Mouse (Mus musculus) gastrocnemius, postnatal 14 days (tissue): ENCODE measurements at regions not wholly inside any gene's neighbourhood (a gene's known extent, or its start where the extent isn't known, plus 50 kb on each side); places are given as distances from the start of the nearest gene placed in this dataset.
A peak's percentile ranks its signal among the peaks of the same experiment; 100 is the strongest.

Source experiments
- DNase-seq: peaks from one replicate; pipeline ENCODE4 v3.0.0; 2021; ENCODE audit warnings: mixed read lengths
- intact Hi-C: fragments of 180-260 bp; cut with DNase I; formaldehyde crosslinking; loops from one replicate; pipeline ENCODE4 v1.15.1; 2025; ENCODE audit warnings: low total_unique reads

- intact Hi-C loops, result no loop called here
- no peak for DNase-seq
Observed at GRCm38 (mm10) chr2:180404168-180404567, 51.9 kb upstream of the Slco4a1 start.

GRCm38 (mm10) chr2:180403621-180404020 lies 52.4 kb upstream of the Slco4a1 start:
- no peak for DNase-seq
- intact Hi-C loops, result no loop called here

- DNase-seq, result no peak
Observed at GRCm38 (mm10) chr2:180402851-180403459, 53.1 kb upstream of the Slco4a1 start.

GRCm38 (mm10) chr2:180402433-180402832 lies 53.6 kb upstream of the Slco4a1 start:
- intact Hi-C loops, result no loop called here
- no peak for DNase-seq

More at GRCm38 (mm10) chr2:180402851-180403459, 53.1 kb upstream of the Slco4a1 start:
- intact Hi-C loops, result no loop called here

- intact Hi-C loops, result no loop called here
Observed at GRCm38 (mm10) chr2:180401409-180402391, 54.3 kb upstream of the Slco4a1 start.

GRCm38 (mm10) chr2:180400514-180401019 lies 55.5 kb upstream of the Slco4a1 start:
- intact Hi-C loops, result no loop called here
- no peak for DNase-seq

More at GRCm38 (mm10) chr2:180401409-180402391, 54.3 kb upstream of the Slco4a1 start:
- no peak for DNase-seq

GRCm38 (mm10) chr2:180399651-180400513 lies 56.2 kb upstream of the Slco4a1 start:
- peak; percentile 68 for DNase-seq
- intact Hi-C loops, result no loop called here

GRCm38 (mm10) chr2:180398851-180399447 lies 57.1 kb upstream of the Slco4a1 start:
- intact Hi-C loops, result no loop called here
- peak; percentile 59 for DNase-seq

- intact Hi-C loops, result no loop called here
- no peak for DNase-seq
Observed at GRCm38 (mm10) chr2:180398481-180398754, 57.6 kb upstream of the Slco4a1 start.

GRCm38 (mm10) chr2:180397723-180398480 lies 58.1 kb upstream of the Slco4a1 start:
- no peak for DNase-seq
- intact Hi-C loops, result no loop called here

GRCm38 (mm10) chr2:180396664-180397377 lies 59.2 kb upstream of the Slco4a1 start:
- intact Hi-C loops, result no loop called here
- no peak for DNase-seq

GRCm38 (mm10) chr2:180396211-180396610 lies 59.8 kb upstream of the Slco4a1 start:
- intact Hi-C loops, result no loop called here
- DNase-seq, result no peak

- intact Hi-C loops, result no loop called here
- DNase-seq, result no peak
Observed at GRCm38 (mm10) chr2:180395279-180396034, 60.6 kb upstream of the Slco4a1 start.

GRCm38 (mm10) chr2:180392846-180393700 lies 58.6 kb upstream of the Gata5 start:
- no peak for DNase-seq
- intact Hi-C loops, result no loop called here

GRCm38 (mm10) chr2:180392298-180392697 lies 57.8 kb upstream of the Gata5 start:
- intact Hi-C loops, result no loop called here
- DNase-seq, result no peak

GRCm38 (mm10) chr2:180391349-180391748 lies 56.9 kb upstream of the Gata5 start:
- DNase-seq, result no peak
- intact Hi-C loops, result no loop called here
